Mouse (Mus musculus) ES-E14 (cell line): ENCODE data around the gene Lcmt2. TPM values are rescaled to one million over a fixed set of nuclear protein-coding genes. Genes with fewer than 3 reads are reported as not detected.
A peak's percentile ranks its signal among the peaks of the same experiment; 100 is the strongest.

Source experiments
- DNase-seq: peaks from one replicate; pipeline ENCODE4 v3.0.0-alpha.2; 2013; ENCODE audit warnings: low read depth, low spot score
- H3K27ac ChIP-seq: 2 replicates; pipeline ENCODE4 v1.5.1; 2012; ENCODE audit warnings: low read depth, mild to moderate bottlenecking, low read length, moderate library complexity, mixed read lengths; ENCODE audit not compliant: poor library complexity, insufficient read depth, severe bottlenecking
- H3K36me3 ChIP-seq: 2 replicates; pipeline ENCODE4 v1.6.1; 2012; ENCODE audit warnings: mild to moderate bottlenecking, low read length, moderate library complexity, mixed read lengths; ENCODE audit not compliant: control insufficient read depth, poor library complexity, insufficient read depth, severe bottlenecking
- H3K4me1 ChIP-seq, 2 experiments: fragments of 150-350 bp in 1 of 2; sonication (generic) in 1 of 2; 2 replicates each; pipeline ENCODE4 v1.6.1; 2012; ENCODE audit warnings: low read length in 2 of 2, mild to moderate bottlenecking in 1 of 2, mixed read lengths in 1 of 2; ENCODE audit not compliant: control insufficient read depth in 2 of 2, insufficient read depth in 2 of 2, poor library complexity in 1 of 2
- H3K4me3 ChIP-seq, 2 experiments: fragments of 150-350 bp in 1 of 2; sonication (generic) in 1 of 2; 2 replicates each; pipeline ENCODE4 v1.5.1; 2012; ENCODE audit warnings: low read length in 2 of 2, low read depth in 1 of 2, mild to moderate bottlenecking in 1 of 2, mixed read lengths in 1 of 2; ENCODE audit not compliant: insufficient read depth in 1 of 2, poor library complexity in 1 of 2, severe bottlenecking in 1 of 2
- H3K9ac ChIP-seq: 2 replicates; pipeline ENCODE4 v1.6.1; 2012; ENCODE audit warnings: low read depth, mild to moderate bottlenecking, low read length, mixed read lengths; ENCODE audit not compliant: poor library complexity, insufficient read depth, severe bottlenecking
- H3K9me3 ChIP-seq: fragments of 150-350 bp; sonication (generic); 2 replicates; pipeline ENCODE4 v1.6.1; 2012; ENCODE audit warnings: low read depth, mild to moderate bottlenecking, low read length; ENCODE audit not compliant: control insufficient read depth, insufficient read depth
- CHD2 ChIP-seq: IDR thresholded peaks from 2 replicates; pipeline ENCODE4 v1.6.1; 2014; ENCODE audit warnings: mild to moderate bottlenecking, low read depth, low read length, inconsistent platforms
- HCFC1 ChIP-seq: IDR thresholded peaks from 2 replicates; pipeline ENCODE4 v1.6.1; 2012; ENCODE audit warnings: low read length, inconsistent platforms, borderline replicate concordance; ENCODE audit not compliant: insufficient read depth
- MAFK ChIP-seq: IDR thresholded peaks from 2 replicates; pipeline ENCODE4 v1.6.1; 2014; ENCODE audit warnings: mild to moderate bottlenecking, low read depth, low read length, inconsistent platforms; ENCODE audit not compliant: insufficient read depth
- ZC3H11A ChIP-seq: IDR thresholded peaks from 2 replicates; pipeline ENCODE4 v1.6.1; 2012; ENCODE audit warnings: low read depth, mild to moderate bottlenecking, inconsistent platforms, low read length, borderline replicate concordance
- ZNF384 ChIP-seq: IDR thresholded peaks from 2 replicates; pipeline ENCODE4 v1.6.1; 2012; ENCODE audit warnings: low read depth, low read length, inconsistent platforms
- in situ Hi-C, 2 experiments: fragments of 600-800 bp; cut with MboI; formaldehyde crosslinking; loops; one replicate each; pipeline ENCODE4 v1.15.1; 2025; ENCODE audit warnings: low sequenced_read_pairs in 2 of 2, inconsistent platforms in 1 of 2; ENCODE audit not compliant: unreplicated experiment in 2 of 2
- total RNA-seq: library from RNA; depleted of rRNA; stranded (reverse); fragments of 300-350 nt; gene quantifications from 2 replicates; pipeline ENCODE4 v1.2.3, GENCODE M21; 2012

Gene Lcmt2
- total RNA-seq, 1 experiment, result 12.5 TPM

GRCm38 (mm10) chr2:121139266-121140017, 1.0 kb downstream of the Lcmt2 start:
- H3K4me1 ChIP-seq, result no peaks in the 10 kb centered on the region; a peak in 1 of 4 replicates
- H3K9ac ChIP-seq, result peak overlapping the region; percentile 96
- peak overlapping the region; percentile 87 for H3K27ac ChIP-seq
- no peaks in the 10 kb centered on the region for H3K9me3 ChIP-seq
- H3K36me3 ChIP-seq, result peaks cover 10% of the 10 kb centered on the region
- peak overlapping the region; percentile 78 to 83 for H3K4me3 ChIP-seq
- in situ Hi-C loops, result no loop called here
- no peak for TF ChIP-seq MAFK
- no peak for TF ChIP-seq ZC3H11A
- TF ChIP-seq HCFC1, result no peak
- no peak for TF ChIP-seq CHD2
- TF ChIP-seq ZNF384, result no peak
- DNase-seq, result no peak

- TF ChIP-seq HCFC1 (no peak), CHD2 (no peak), ZNF384 (no peak), ZC3H11A (no peak), MAFK (no peak)
- H3K9ac ChIP-seq, result no peak overlapping the region
- in situ Hi-C loops, result no loop called here
- H3K27ac ChIP-seq, result no peak overlapping the region
- H3K9me3 ChIP-seq, result no peaks in the 10 kb centered on the region
- no peak overlapping the region for H3K4me3 ChIP-seq
- DNase-seq, result no peak
- H3K36me3 ChIP-seq, result peaks cover 6% of the 10 kb centered on the region; the same call in 1 of the 2 replicates
- H3K4me1 ChIP-seq, result no peaks in the 10 kb centered on the region; a peak in 1 of 4 replicates
Observed at GRCm38 (mm10) chr2:121137371-121137770, 3.1 kb downstream of the Lcmt2 start.

- Histone ChIP-seq H3K27ac (no peak overlapping the region), H3K4me3 (no peak overlapping the region), H3K4me1 (no peaks in the 10 kb centered on the region; a peak in 1 of 4 replicates), H3K9me3 (no peaks in the 10 kb centered on the region), H3K9ac (no peak overlapping the region), H3K36me3 (peaks cover 2% of the 10 kb centered on the region; the same call in 1 of the 2 replicates)
- in situ Hi-C loops, result no loop called here
- TF ChIP-seq CHD2 (no peak), ZNF384 (no peak), MAFK (no peak), HCFC1 (no peak), ZC3H11A (no peak)
- DNase-seq, result no peak
Observed at GRCm38 (mm10) chr2:121132822-121133221, 7.6 kb downstream of the Lcmt2 start.

GRCm38 (mm10) chr2:121128865-121129620, 11.4 kb downstream of the Lcmt2 start:
- Histone ChIP-seq H3K9ac (no peak overlapping the region), H3K9me3 (no peaks in the 10 kb centered on the region), H3K36me3 (no peaks in the 10 kb centered on the region), H3K27ac (no peak overlapping the region), H3K4me1 (no peaks in the 10 kb centered on the region), H3K4me3 (no peak overlapping the region)
- DNase-seq, result no peak
- in situ Hi-C loops, result no loop called here
- TF ChIP-seq MAFK (no peak), ZNF384 (no peak)
